Mouse (Mus musculus): ENCODE measurements at regions not wholly inside any gene's neighbourhood (a gene's known extent, or its start where the extent isn't known, plus 50 kb on each side); places are given as distances from the start of the nearest gene placed in this dataset.

- DNase-seq (ENCODE audit: low read depth, low spot score): no peak
Observed at GRCm38 (mm10) chr4:75741585-75741984, 463.5 kb upstream of the Dmac1 start.

- no peak for DNase-seq (ENCODE audit: low read depth, low spot score)
Observed at GRCm38 (mm10) chr4:75730798-75731400, 452.8 kb upstream of the Dmac1 start.

GRCm38 (mm10) chr4:75714652-75715051 lies 436.5 kb upstream of the Dmac1 start:
- DNase-seq (ENCODE audit: low read depth, low spot score): no peak

GRCm38 (mm10) chr4:75713960-75714359 lies 435.9 kb upstream of the Dmac1 start:
- DNase-seq (ENCODE audit: low read depth, low spot score): no peak

GRCm38 (mm10) chr4:75700780-75701378 lies 422.8 kb upstream of the Dmac1 start:
- DNase-seq (ENCODE audit: low read depth, low spot score): no peak

- no peak for DNase-seq (ENCODE audit: low read depth, low spot score)
Observed at GRCm38 (mm10) chr4:75676590-75677174, 398.6 kb upstream of the Dmac1 start.

- no peak for DNase-seq (ENCODE audit: low read depth, low spot score)
Observed at GRCm38 (mm10) chr4:75641046-75641445, 362.9 kb upstream of the Dmac1 start.

- peak; percentile 24 for DNase-seq (ENCODE audit: low read depth, low spot score)
Observed at GRCm38 (mm10) chr4:75636627-75637026, 358.5 kb upstream of the Dmac1 start.

GRCm38 (mm10) chr4:75589901-75590300 lies 311.8 kb upstream of the Dmac1 start:
- DNase-seq (ENCODE audit: low read depth, low spot score): peak; percentile 76

GRCm38 (mm10) chr4:75588095-75588875 lies 310.2 kb upstream of the Dmac1 start:
- no peak for DNase-seq (ENCODE audit: low read depth, low spot score)

GRCm38 (mm10) chr4:75579865-75580264 lies 301.8 kb upstream of the Dmac1 start:
- DNase-seq (ENCODE audit: low read depth, low spot score): no peak

- DNase-seq (ENCODE audit: low read depth, low spot score): no peak
Observed at GRCm38 (mm10) chr4:75572603-75573002, 294.5 kb upstream of the Dmac1 start.

- DNase-seq (ENCODE audit: low read depth, low spot score): no peak
Observed at GRCm38 (mm10) chr4:75567630-75568029, 289.5 kb upstream of the Dmac1 start.

- DNase-seq (ENCODE audit: low read depth, low spot score): peak; percentile 55
Observed at GRCm38 (mm10) chr4:75562480-75562879, 284.4 kb upstream of the Dmac1 start.

GRCm38 (mm10) chr4:75561792-75562191 lies 283.7 kb upstream of the Dmac1 start:
- peak; percentile 77 for DNase-seq (ENCODE audit: low read depth, low spot score)

- no peak for DNase-seq (ENCODE audit: low read depth, low spot score)
Observed at GRCm38 (mm10) chr4:75537787-75538186, 259.7 kb upstream of the Dmac1 start.

GRCm38 (mm10) chr4:75535067-75535466 lies 257.0 kb upstream of the Dmac1 start:
- peak; percentile 40 for DNase-seq (ENCODE audit: low read depth, low spot score)

GRCm38 (mm10) chr4:75529607-75530006 lies 251.5 kb upstream of the Dmac1 start:
- DNase-seq (ENCODE audit: low read depth, low spot score): peak; percentile 85

- peak; percentile 7 for DNase-seq (ENCODE audit: low read depth, low spot score)
Observed at GRCm38 (mm10) chr4:75517459-75518158, 239.5 kb upstream of the Dmac1 start.

Data from brain, adult 2 months (tissue).